Mouse (Mus musculus) cortical plate, adult 2 months (tissue): Measurements from ENCODE around the gene Fam178b.

Experiments
- CTCF ChIP-seq: fragments of 200-500 bp; IDR thresholded peaks from 2 replicates; pipeline ENCODE4 v1.5.1; 2011; ENCODE audit warnings: mild to moderate bottlenecking, control low read depth, low read length; ENCODE audit not compliant: insufficient read depth; ENCODE audit errors: extremely low read depth
- POLR2A ChIP-seq: fragments of 200-500 bp; IDR thresholded peaks from 2 replicates; pipeline ENCODE4 v1.6.1; 2011; ENCODE audit warnings: mild to moderate bottlenecking, low read length, control low read depth; ENCODE audit not compliant: insufficient read depth; ENCODE audit errors: extremely low read depth

DNA sequence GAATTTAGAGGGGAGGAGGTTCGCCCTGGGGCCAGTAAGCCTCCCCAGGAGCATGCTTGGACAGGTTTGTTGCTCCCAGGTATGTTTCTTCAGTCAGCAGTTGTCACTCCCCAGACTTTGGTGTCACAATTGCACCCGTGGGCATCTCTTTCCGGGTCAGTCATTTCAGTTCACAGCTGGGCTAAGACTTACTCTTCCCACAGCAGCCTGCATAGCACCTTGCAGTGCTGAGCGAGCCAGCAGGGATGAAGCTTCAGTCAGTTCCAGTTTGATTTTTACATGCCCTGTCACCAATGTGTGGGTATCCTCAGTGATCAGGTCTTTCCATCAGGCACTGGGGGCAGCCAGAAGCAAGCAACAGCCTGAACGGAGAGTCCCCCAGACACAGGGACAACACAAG lies 14.0 kb upstream of the Fam178b start:
- TF ChIP-seq CTCF (no peak), POLR2A (no peak)
